Comparison of ENCODE assay signal across 12 mouse cellular contexts in genomic region chr10:77133951-77134806, GRCm38 (mm10). TPM values are rescaled to one million over a fixed set of nuclear protein-coding genes. Genes with fewer than 3 reads are reported as not detected.
DNase-seq lines count a peak whose midpoint lies in the region; ATAC-seq lines count a peak whose summit lies in the region.
"Had no signal": no experiment of that assay in that cellular context is flagged by ENCODE, and none has a peak within 500 bp of the region (broad histone marks: within the 10 kb centered on the region; RNA-seq: fewer than 3 reads in every experiment).

No protein-coding gene starts in this region.

- no peak for DNase-seq in heart, adult 18-20 months
- DNase-seq in neural tube, embryonic 10.5 days (ENCODE audit: extremely low spot score, low spot score), result no peak
- DNase-seq in limb, embryonic 10.5 days (ENCODE audit: low spot score), result no peak
- no peak for DNase-seq in cerebellum, postnatal 4 days (ENCODE audit: low spot score in 2 of 2)
- no peak for DNase-seq in layer of hippocampus, postnatal 25 days (ENCODE audit: extremely low spot score in 1 of 2, low spot score in 1 of 2)
- DNase-seq: adrenal gland, postnatal 10 days; cerebellum, adult 9-10 months; lung, postnatal 10 days had no signal

- H3K27me3 ChIP-seq in heart, embryonic 15.5 days, result no peaks in the 10 kb centered on the region
- H3K27me3 ChIP-seq in neural tube, embryonic 13.5 days, result no peaks in the 10 kb centered on the region
- no peaks in the 10 kb centered on the region for H3K27me3 ChIP-seq in limb, embryonic 10.5 days (ENCODE audit: low read depth, poor library complexity, severe bottlenecking)

- no peaks in the 10 kb centered on the region for H3K36me3 ChIP-seq in heart, embryonic 15.5 days
- H3K36me3 ChIP-seq in neural tube, embryonic 13.5 days, result no peaks in the 10 kb centered on the region
- H3K36me3 ChIP-seq in limb, embryonic 10.5 days, result peaks cover 19% of the 10 kb centered on the region

- H3K9me3 ChIP-seq in heart, embryonic 15.5 days (replicated peaks), result no peaks in the 10 kb centered on the region
- H3K9me3 ChIP-seq in neural tube, embryonic 13.5 days, result no peaks in the 10 kb centered on the region
- no peaks in the 10 kb centered on the region for H3K9me3 ChIP-seq in limb, embryonic 10.5 days (replicated peaks)

- no peak overlapping the region for H3K4me2 ChIP-seq in heart, embryonic 15.5 days
- no peak overlapping the region for H3K4me2 ChIP-seq in neural tube, embryonic 13.5 days

- H3K4me3 ChIP-seq in heart, embryonic 15.5 days, result no peak overlapping the region
- no peak overlapping the region for H3K4me3 ChIP-seq in neural tube, embryonic 13.5 days
- H3K4me3 ChIP-seq in limb, embryonic 10.5 days, result no peak overlapping the region
- H3K4me3 ChIP-seq: myocyte had no signal

- H3K9ac ChIP-seq in heart, embryonic 15.5 days, result no peak overlapping the region
- no peak overlapping the region for H3K9ac ChIP-seq in neural tube, embryonic 13.5 days

- H3K27ac ChIP-seq in heart, embryonic 15.5 days, result peak overlapping the region; percentile 37
- H3K27ac ChIP-seq in neural tube, embryonic 13.5 days (replicated peaks), result 0 out of 2 replicates have a peak overlapping the region, but pooled peaks have one; percentile 9
- H3K27ac ChIP-seq in limb, embryonic 10.5 days, result peak overlapping the region; percentile 47; the same call in 1 of the 2 replicates

- WGBS in heart, embryonic 15.5 days, result 42% methylated on average over 13 of the region's 13 CpGs
- 58% methylated on average over 13 of the region's 13 CpGs for WGBS in neural tube, embryonic 13.5 days
- WGBS in limb, embryonic 10.5 days, result 60% methylated on average over 13 of the region's 13 CpGs

- H3K4me1 ChIP-seq in heart, embryonic 15.5 days (replicated peaks), result peaks cover 46% of the 10 kb centered on the region
- H3K4me1 ChIP-seq in neural tube, embryonic 13.5 days (replicated peaks), result peaks cover 39% of the 10 kb centered on the region
- H3K4me1 ChIP-seq in limb, embryonic 10.5 days, result peaks cover 70% of the 10 kb centered on the region

- no peak for ATAC-seq in heart, embryonic 15.5 days (replicated peaks; ENCODE audit: insufficient number of reproducible peaks, insufficient read depth, low FRiP score, low read depth)
- no peak for ATAC-seq in neural tube, embryonic 13.5 days (ENCODE audit: low read depth)
- ATAC-seq: intestine, embryonic 16.5 days had no signal

RNA-seq across cellular contexts. Expression of gene Col18a1, which starts 32.2 kb away (rescaled TPM):
- polyA plus RNA-seq in heart, embryonic 15.5 days (2015; fragmentation: Nextera tagmentation; extraction: Ambion mirVana), result 108 and 136 TPM in 2 replicates
- total RNA-seq in heart, adult 18-20 months (2021), result 1 to 10 TPM; 7.9 to 8.5 TPM
- 63.3 and 64.2 TPM in 2 replicates for polyA plus RNA-seq in neural tube, embryonic 13.5 days (2015; fragmentation: Nextera tagmentation; extraction: Ambion mirVana)
- 149 and 159 TPM in 2 replicates for polyA plus RNA-seq in limb, embryonic 10.5 days (2016; fragmentation: Nextera tagmentation; extraction: Ambion mirVana)
- total RNA-seq in layer of hippocampus, postnatal 25 days (2021), result 1 to 10 TPM; 3.3 to 3.8 TPM
